Mouse (Mus musculus): Measurements from ENCODE around the gene Efr3b. TPM values are rescaled to one million over a fixed set of nuclear protein-coding genes. Genes with fewer than 3 reads are reported as not detected.

Gene Efr3b
- total and polyA plus RNA-seq, 2 experiments from 2014 or later, result 25.5 to 86.6 TPM

- Histone ChIP-seq H3K4me1 (ENCODE audit: insufficient read depth) (no peaks in the 10 kb centered on the region), H3K4me2 (ENCODE audit: low read depth) (no peak overlapping the region), H3K27ac (ENCODE audit: low read depth, low read length) (no peak overlapping the region), H3K4me3 (ENCODE audit: low read depth, low read length) (no peak overlapping the region), H3K9me3 (ENCODE audit: low read length) (no peaks in the 10 kb centered on the region), H3K9ac (no peak overlapping the region), H3K27me3 (ENCODE audit: insufficient read depth, low read length) (no peaks in the 10 kb centered on the region), H3K36me3 (ENCODE audit: insufficient read depth) (no peaks in the 10 kb centered on the region)
- WGBS, result 69% methylated on average over 9 of the region's 9 CpGs
- TF ChIP-seq CTCF (IDR thresholded peaks at IDR 0.05; ENCODE audit: low read depth), result no peak
- ATAC-seq, result no peak
- DNase-seq, result no peak
These were observed 19.6 kb upstream of the Efr3b start for GRCm38 (mm10) chr12:4058321-4058720.

- WGBS, result 45% methylated on average over 4 of the region's 4 CpGs
- DNase-seq (no peak), ATAC-seq (no peak)
- Histone ChIP-seq H3K9ac (no peak overlapping the region), H3K27ac (ENCODE audit: low read depth, low read length) (no peak overlapping the region), H3K27me3 (ENCODE audit: insufficient read depth, low read length) (no peaks in the 10 kb centered on the region), H3K4me2 (ENCODE audit: low read depth) (no peak overlapping the region), H3K36me3 (ENCODE audit: insufficient read depth) (no peaks in the 10 kb centered on the region), H3K9me3 (ENCODE audit: low read length) (no peaks in the 10 kb centered on the region), H3K4me3 (ENCODE audit: low read depth, low read length) (no peak overlapping the region), H3K4me1 (ENCODE audit: insufficient read depth) (no peaks in the 10 kb centered on the region)
- TF ChIP-seq CTCF (IDR thresholded peaks at IDR 0.05; ENCODE audit: low read depth), result no peak
These were observed 16.1 kb upstream of the Efr3b start for GRCm38 (mm10) chr12:4054845-4055244.

GRCm38 (mm10) chr12:4053643-4054042, 14.9 kb upstream of the Efr3b start:
- Histone ChIP-seq H3K36me3 (ENCODE audit: insufficient read depth) (no peaks in the 10 kb centered on the region), H3K9me3 (ENCODE audit: low read length) (no peaks in the 10 kb centered on the region), H3K27me3 (ENCODE audit: insufficient read depth, low read length) (no peaks in the 10 kb centered on the region), H3K27ac (ENCODE audit: low read depth, low read length) (no peak overlapping the region), H3K9ac (no peak overlapping the region), H3K4me1 (ENCODE audit: insufficient read depth) (no peaks in the 10 kb centered on the region), H3K4me3 (ENCODE audit: low read depth, low read length) (no peak overlapping the region), H3K4me2 (ENCODE audit: low read depth) (no peak overlapping the region)
- ATAC-seq, result no peak
- no peak for TF ChIP-seq CTCF (IDR thresholded peaks at IDR 0.05; ENCODE audit: low read depth)
- DNase-seq, result no peak
- WGBS, result 89% methylated on average over 3 of the region's 3 CpGs

- TF ChIP-seq CTCF (IDR thresholded peaks at IDR 0.05; ENCODE audit: low read depth), result no peak
- no peak for ATAC-seq
- Histone ChIP-seq H3K4me2 (ENCODE audit: low read depth) (no peak overlapping the region), H3K9me3 (ENCODE audit: low read length) (no peaks in the 10 kb centered on the region), H3K27me3 (ENCODE audit: insufficient read depth, low read length) (no peaks in the 10 kb centered on the region), H3K9ac (no peak overlapping the region), H3K4me1 (ENCODE audit: insufficient read depth) (no peaks in the 10 kb centered on the region), H3K27ac (ENCODE audit: low read depth, low read length) (no peak overlapping the region), H3K36me3 (ENCODE audit: insufficient read depth) (no peaks in the 10 kb centered on the region), H3K4me3 (ENCODE audit: low read depth, low read length) (no peak overlapping the region)
- no peak for DNase-seq
- 43% methylated on average over 9 of the region's 9 CpGs for WGBS
These were observed 12.2 kb upstream of the Efr3b start for GRCm38 (mm10) chr12:4050861-4051425.

- ATAC-seq (no peak; the same call in 1 of the 2 replicates), DNase-seq (no peak)
- no peak overlapping the region for H3K4me2 ChIP-seq (ENCODE audit: low read depth)
- 53% methylated on average over 6 of the region's 6 CpGs for WGBS
- H3K27ac ChIP-seq (ENCODE audit: low read depth, low read length), result no peak overlapping the region
- H3K36me3 ChIP-seq (ENCODE audit: insufficient read depth), result no peaks in the 10 kb centered on the region
- no peak overlapping the region for H3K9ac ChIP-seq
- no peak overlapping the region for H3K4me3 ChIP-seq (ENCODE audit: low read depth, low read length)
- H3K9me3 ChIP-seq (ENCODE audit: low read length), result no peaks in the 10 kb centered on the region
- H3K4me1 ChIP-seq (ENCODE audit: insufficient read depth), result no peaks in the 10 kb centered on the region
- H3K27me3 ChIP-seq (ENCODE audit: insufficient read depth, low read length), result no peaks in the 10 kb centered on the region
- TF ChIP-seq CTCF (IDR thresholded peaks at IDR 0.05; ENCODE audit: low read depth), result no peak
These were observed 9.3 kb upstream of the Efr3b start for GRCm38 (mm10) chr12:4048031-4048430.

GRCm38 (mm10) chr12:4045992-4046391, 7.3 kb upstream of the Efr3b start:
- no peaks in the 10 kb centered on the region for H3K27me3 ChIP-seq (ENCODE audit: insufficient read depth, low read length)
- H3K9me3 ChIP-seq (ENCODE audit: low read length), result no peaks in the 10 kb centered on the region
- no peaks in the 10 kb centered on the region for H3K36me3 ChIP-seq (ENCODE audit: insufficient read depth)
- H3K4me2 ChIP-seq (ENCODE audit: low read depth), result no peak overlapping the region
- no peak for ATAC-seq
- H3K9ac ChIP-seq, result no peak overlapping the region
- no peaks in the 10 kb centered on the region for H3K4me1 ChIP-seq (ENCODE audit: insufficient read depth)
- no peak overlapping the region for H3K27ac ChIP-seq (ENCODE audit: low read depth, low read length)
- TF ChIP-seq CTCF (IDR thresholded peaks at IDR 0.05; ENCODE audit: low read depth), result no peak
- DNase-seq, result no peak
- WGBS, result 83% methylated on average over 1 of the region's 1 CpGs
- H3K4me3 ChIP-seq (ENCODE audit: low read depth, low read length), result no peak overlapping the region

GRCm38 (mm10) chr12:4042411-4042810, 3.7 kb upstream of the Efr3b start:
- Histone ChIP-seq H3K9ac (no peak overlapping the region), H3K4me1 (ENCODE audit: insufficient read depth) (peaks cover 5% of the 10 kb centered on the region; the same call in 1 of the 2 replicates), H3K27me3 (ENCODE audit: insufficient read depth, low read length) (no peaks in the 10 kb centered on the region), H3K36me3 (ENCODE audit: insufficient read depth) (no peaks in the 10 kb centered on the region), H3K4me2 (ENCODE audit: low read depth) (no peak overlapping the region), H3K4me3 (ENCODE audit: low read depth, low read length) (no peak overlapping the region), H3K9me3 (ENCODE audit: low read length) (no peaks in the 10 kb centered on the region), H3K27ac (ENCODE audit: low read depth, low read length) (no peak overlapping the region)
- WGBS, result 76% methylated on average over 5 of the region's 5 CpGs
- no peak for TF ChIP-seq CTCF (IDR thresholded peaks at IDR 0.05; ENCODE audit: low read depth)
- ATAC-seq, result no peak
- DNase-seq, result no peak
